Mouse (Mus musculus) cerebellum, postnatal 4 days (tissue): ENCODE results near the gene Pid1.
"Not testable (repeated sequence)": the region's sequence is repeated elsewhere in the genome, so short reads cannot be mapped to it uniquely, and the experiment has no call there.

Source experiments
- DNase-seq, 2 experiments: peaks; one replicate each; pipeline ENCODE4 v3.0.0; 2022; ENCODE audit warnings: low spot score in 2 of 2, mixed read lengths in 1 of 2

Pid1 gene

DNA sequence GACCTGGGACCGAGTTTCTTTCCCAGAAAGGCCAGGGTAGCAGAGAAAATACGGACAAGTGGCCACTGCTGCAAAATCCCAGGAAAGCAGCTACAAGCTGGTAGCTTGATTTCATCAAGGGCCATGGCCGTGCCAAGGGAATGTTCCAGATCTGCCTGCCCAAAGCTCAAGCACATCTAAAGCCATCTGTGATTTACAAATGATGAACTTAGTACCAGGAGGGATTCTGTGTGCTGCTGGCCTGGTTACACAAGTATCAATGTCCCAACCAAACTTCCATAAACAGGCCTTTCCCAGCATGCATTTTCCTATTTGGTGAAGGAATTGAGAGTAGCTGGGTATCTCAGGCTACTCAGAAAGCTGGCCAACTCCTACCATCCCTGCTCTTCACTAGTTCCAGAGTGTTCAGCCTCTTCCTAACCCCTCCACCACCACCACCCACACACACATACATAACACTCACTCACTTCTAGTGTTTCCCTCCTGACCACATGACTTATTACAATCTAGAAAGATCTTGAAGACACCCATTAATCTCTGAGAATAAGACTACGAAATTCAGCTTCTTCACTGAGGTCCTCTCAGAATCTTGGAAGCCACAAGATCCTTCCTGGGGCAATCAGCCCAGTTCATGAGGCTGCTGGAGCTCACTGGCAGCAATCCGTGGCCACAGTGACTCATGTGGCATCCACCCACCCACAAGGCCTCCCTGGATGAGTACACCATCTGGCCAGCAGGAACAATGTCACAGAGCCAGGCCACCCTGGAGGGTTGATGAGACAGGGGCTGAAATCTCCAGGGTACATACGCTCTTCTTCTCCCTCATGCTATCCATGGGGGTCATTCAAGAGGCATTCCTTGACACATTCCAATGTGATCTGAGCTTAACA lies 4.1 kb downstream of the Pid1 start:
- no peak for DNase-seq

- no peak for DNase-seq
These were observed 6.8 kb downstream of the Pid1 start for GRCm38 (mm10) chr1:84357216-84357615.

DNA sequence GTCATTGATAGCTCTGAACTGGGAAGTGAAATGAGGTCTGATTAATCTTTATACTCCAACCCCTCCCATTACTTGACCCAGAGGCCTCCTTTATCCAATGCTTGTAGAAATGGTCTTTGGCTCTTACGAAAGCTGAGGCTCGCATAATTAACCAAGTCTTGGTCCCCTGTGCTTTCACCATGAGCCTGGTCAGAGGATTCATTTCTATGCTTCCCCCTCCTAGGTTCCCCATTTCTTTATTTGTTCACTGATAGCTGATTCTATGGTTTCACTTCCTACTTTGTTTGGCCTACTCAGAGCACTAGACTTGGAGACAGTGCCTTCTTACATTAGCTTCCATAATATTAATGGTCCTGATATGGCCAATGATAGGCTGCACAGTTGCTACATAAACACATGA lies 13.7 kb downstream of the Pid1 start:
- DNase-seq: no peak

GRCm38 (mm10) chr1:84347796-84348476 lies 16.0 kb downstream of the Pid1 start:
- DNase-seq: no peak

- DNase-seq: not testable (repeated sequence)
These were observed 31.2 kb downstream of the Pid1 start for GRCm38 (mm10) chr1:84332797-84333196.

DNA sequence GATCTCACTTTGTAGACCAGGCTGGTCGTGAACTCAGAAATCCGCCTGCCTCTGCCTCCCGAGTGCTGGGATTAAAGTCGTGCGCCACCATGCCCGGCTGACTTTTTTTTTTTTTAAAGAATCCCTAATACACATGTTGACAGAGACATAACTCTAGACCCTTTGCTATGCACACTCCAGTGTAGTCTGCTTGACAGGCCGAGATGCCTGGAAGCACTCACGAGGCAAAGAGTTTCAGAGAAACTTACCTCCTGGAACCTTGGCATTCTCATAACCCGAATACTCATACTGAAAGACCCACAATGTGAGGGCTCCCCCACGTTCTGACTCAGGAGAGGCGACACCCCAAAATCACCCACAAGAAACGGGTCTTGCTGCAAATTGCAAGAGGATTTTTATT lies 32.1 kb downstream of the Pid1 start:
- DNase-seq: not testable (repeated sequence)

GRCm38 (mm10) chr1:84325309-84325708 lies 38.7 kb downstream of the Pid1 start:
- no peak for DNase-seq

- DNase-seq: no peak
These were observed 42.7 kb downstream of the Pid1 start for GRCm38 (mm10) chr1:84321327-84321726.

- DNase-seq: no peak
These were observed 45.4 kb downstream of the Pid1 start for GRCm38 (mm10) chr1:84318569-84318968.

- DNase-seq: no peak
These were observed 46.2 kb downstream of the Pid1 start for GRCm38 (mm10) chr1:84317827-84318226.

DNA sequence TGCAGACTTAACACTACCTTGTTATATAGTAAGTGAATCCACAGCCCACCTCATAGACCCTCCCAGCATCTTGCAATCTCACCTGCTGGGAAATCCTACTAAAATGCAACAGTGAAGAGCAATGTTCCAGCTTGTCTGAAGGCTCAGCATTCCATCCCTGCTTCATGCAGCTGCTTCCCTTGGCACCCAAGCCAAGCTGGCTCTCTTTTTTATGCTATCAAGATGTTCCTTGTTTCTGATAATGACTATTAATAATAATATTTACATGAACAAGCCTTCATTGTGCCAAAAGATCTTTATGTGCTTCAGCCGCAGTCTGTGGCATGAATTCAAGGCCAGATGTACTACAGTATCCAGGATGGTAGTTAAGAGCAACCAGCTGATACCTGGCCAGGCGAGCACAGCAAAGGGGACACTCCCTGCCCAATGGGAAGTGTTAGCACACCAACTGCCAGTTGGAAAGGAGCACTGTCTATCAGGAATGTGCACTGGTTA lies 54.0 kb downstream of the Pid1 start:
- no peak for DNase-seq

- DNase-seq: no peak
These were observed 58.1 kb downstream of the Pid1 start for GRCm38 (mm10) chr1:84305713-84306421.

DNA sequence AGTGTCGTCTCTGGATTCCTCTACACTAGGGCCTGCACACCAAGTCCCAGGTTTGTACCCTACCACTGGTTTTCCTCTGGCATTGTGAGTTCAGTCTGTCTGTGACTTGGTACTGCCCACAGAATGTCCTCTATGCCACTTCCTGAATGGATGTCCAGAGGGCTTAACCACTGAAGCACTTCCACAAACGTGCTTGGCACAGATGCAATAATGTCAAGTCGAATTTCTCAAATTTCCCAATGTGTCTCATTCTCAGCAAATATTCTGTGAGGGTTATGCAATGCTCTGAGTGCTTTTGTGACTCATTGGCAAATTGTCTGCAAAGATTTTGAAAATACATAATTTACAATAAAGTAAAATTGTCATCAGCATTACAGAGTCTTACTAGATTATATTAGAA lies 61.2 kb downstream of the Pid1 start:
- DNase-seq: no peak

GRCm38 (mm10) chr1:84299719-84300118 lies 64.3 kb downstream of the Pid1 start:
- no peak for DNase-seq

GRCm38 (mm10) chr1:84286682-84287111 lies 77.3 kb downstream of the Pid1 start:
- peak in 1 of 2 experiments; percentile 70 for DNase-seq

DNA sequence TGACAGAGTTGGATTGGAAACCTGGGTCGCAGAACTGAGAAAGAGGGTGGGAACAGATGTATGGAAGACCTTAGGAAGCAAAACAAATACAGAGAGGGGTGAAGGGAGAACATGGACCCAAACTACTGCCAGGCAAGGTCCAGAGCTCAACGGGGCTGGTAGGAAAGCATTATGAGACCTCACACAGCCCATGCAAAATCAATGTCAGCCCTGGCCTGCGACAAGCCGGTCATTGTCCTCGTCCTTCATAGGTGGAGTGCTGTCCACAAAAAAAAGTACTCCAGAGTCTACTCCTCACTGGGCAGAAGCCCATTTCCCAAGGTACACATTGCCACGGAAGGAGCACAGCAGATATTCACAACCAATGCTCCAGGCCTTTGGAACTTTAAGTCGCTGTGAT lies 78.4 kb downstream of the Pid1 start:
- DNase-seq: no peak

GRCm38 (mm10) chr1:84284293-84285068 lies 79.5 kb downstream of the Pid1 start:
- DNase-seq: peak; percentile 34 to 52

DNA sequence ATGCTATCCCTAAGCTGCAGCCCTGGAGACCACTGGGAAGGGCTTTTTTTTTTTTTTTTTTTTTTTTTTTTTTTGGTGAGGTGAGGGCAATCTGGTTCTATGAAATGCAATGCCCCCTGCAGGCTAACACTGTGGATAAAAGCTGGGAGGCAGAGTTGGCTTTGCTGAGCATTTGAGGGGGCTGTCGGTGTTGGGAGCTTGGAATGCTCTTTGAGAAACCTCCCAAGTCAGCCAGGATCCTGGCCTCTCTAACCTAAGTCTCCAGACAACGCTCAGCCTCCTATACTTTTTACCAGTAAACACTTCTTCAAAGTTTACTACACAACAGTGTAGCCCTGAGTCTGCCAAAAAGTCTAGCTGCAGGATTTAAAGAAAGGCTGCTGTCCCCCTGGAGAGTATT lies 80.9 kb downstream of the Pid1 start:
- no peak for DNase-seq

GRCm38 (mm10) chr1:84280171-84280570 lies 83.8 kb downstream of the Pid1 start:
- no peak for DNase-seq

DNA sequence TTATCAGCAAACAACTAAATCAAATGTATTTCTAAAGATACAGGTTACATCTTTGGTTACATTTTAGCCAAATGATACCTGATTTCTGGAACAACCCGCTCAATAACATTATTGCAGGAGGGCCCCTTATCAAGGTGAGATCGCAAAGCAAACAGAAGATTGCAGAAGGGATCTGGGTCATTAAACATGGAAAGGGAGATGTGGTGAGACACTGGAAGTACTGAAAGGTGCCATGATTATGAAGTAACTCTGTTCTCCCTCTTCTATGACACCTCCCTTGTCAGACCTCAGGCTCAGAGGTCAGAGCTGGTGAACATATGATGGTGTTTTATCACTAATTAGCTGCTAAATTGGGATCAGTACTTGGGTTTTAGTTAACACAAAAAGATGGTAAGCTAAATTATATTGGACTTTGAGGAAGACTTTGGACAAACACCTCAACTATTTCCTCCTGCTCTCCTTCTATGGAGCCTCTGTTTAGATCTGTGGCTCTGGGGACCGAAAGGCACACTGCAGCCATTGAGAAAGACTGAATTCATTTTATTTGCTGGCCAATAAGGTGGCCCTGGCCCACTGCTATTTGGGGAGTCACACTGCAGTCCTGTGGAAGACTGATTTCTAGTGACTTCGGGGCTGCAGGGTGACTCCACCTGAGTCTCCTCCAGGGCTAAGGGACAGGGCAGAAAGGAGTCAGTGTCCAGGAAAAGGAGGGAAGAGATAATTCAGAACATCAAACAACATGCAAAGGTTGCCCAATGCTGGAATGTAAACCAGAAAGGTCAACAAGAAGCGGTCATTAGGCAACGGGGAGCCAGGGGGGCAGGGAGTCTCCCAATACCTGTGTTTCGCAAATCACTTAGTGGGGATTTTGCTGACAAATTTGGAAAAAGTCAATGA lies 85.4 kb downstream of the Pid1 start:
- DNase-seq: no peak
